Mouse (Mus musculus): ENCODE results near the gene Lbhd2. TPM values are rescaled to one million over a fixed set of nuclear protein-coding genes. Genes with fewer than 3 reads are reported as not detected.

The Lbhd2 gene
- total RNA-seq, 4 experiments from 2014 or later, result not detected

- DNase-seq (ENCODE audit: low spot score in 2 of 2), result no peak
Measured at GRCm38 (mm10) chr12:111447350-111447749, 40.7 kb downstream of the Lbhd2 start.

GRCm38 (mm10) chr12:111447898-111448760 lies 41.5 kb downstream of the Lbhd2 start:
- peak in 1 of 2 experiments; percentile 62 for DNase-seq (ENCODE audit: low spot score in 2 of 2)

GRCm38 (mm10) chr12:111448931-111449705 lies 42.5 kb downstream of the Lbhd2 start:
- no peak for DNase-seq (ENCODE audit: low spot score in 2 of 2)

GRCm38 (mm10) chr12:111450359-111450758 lies 43.8 kb downstream of the Lbhd2 start:
- peak; percentile 65 to 78 for DNase-seq (ENCODE audit: low spot score in 2 of 2)

- DNase-seq (ENCODE audit: low spot score in 2 of 2), result no peak
Measured at GRCm38 (mm10) chr12:111451561-111451960, 45.0 kb downstream of the Lbhd2 start.

GRCm38 (mm10) chr12:111454021-111454420 lies 47.4 kb downstream of the Lbhd2 start:
- no peak for DNase-seq (ENCODE audit: low spot score in 2 of 2)

- DNase-seq (ENCODE audit: low spot score in 2 of 2), result no peak
Measured at GRCm38 (mm10) chr12:111454543-111455280, 48.1 kb downstream of the Lbhd2 start.

GRCm38 (mm10) chr12:111455311-111455846 lies 48.8 kb downstream of the Lbhd2 start:
- DNase-seq (ENCODE audit: low spot score in 2 of 2), result peak in 1 of 2 experiments; percentile 61

GRCm38 (mm10) chr12:111455860-111456259 lies 49.3 kb downstream of the Lbhd2 start:
- DNase-seq (ENCODE audit: low spot score in 2 of 2), result no peak

GRCm38 (mm10) chr12:111457742-111458141 lies 51.1 kb downstream of the Lbhd2 start:
- no peak for DNase-seq (ENCODE audit: low spot score in 2 of 2)

Other genes starting within 250 kb of the Lbhd2 start
- 10 to 100 TPM in 3 of 4 experiments, 1 to 10 TPM in 1; 8.7 to 20.0 (median 12.9) TPM for gene Traf3, start 240.4 kb upstream of the Lbhd2 start, total RNA-seq (2022)
- not detected for gene 4930595D18Rik, start 222.3 kb upstream of the Lbhd2 start, total RNA-seq (2022)
- not detected for gene Amn, start 135.7 kb upstream of the Lbhd2 start, total RNA-seq (2022)
- 10 to 100 TPM; 13.7 to 18.7 (median 14.9) TPM for gene Cdc42bpb, start 29.1 kb upstream of the Lbhd2 start, total RNA-seq (2022)
- gene Exoc3l4, start 10.2 kb downstream of the Lbhd2 start, total RNA-seq (2022), result 1 to 10 TPM in 3 of 4 experiments, under 1 TPM in 1; 0.72 to 3.2 (median 2.7) TPM
- 10 to 100 TPM; 17.0 to 41.0 (median 32.6) TPM for gene Tnfaip2, start 35.7 kb downstream of the Lbhd2 start, total RNA-seq (2022)
- gene Gm266, start 79.0 kb downstream of the Lbhd2 start, total RNA-seq (2022), result under 1 TPM in 3 of 4 experiments, not detected in 1; 0.27 to 0.34 (median 0.31) TPM
- gene Eif5, start 131.2 kb downstream of the Lbhd2 start, total RNA-seq (2022), result 100 to 1,000 TPM; 151 to 194 (median 168) TPM
- gene Mark3, start 167.7 kb downstream of the Lbhd2 start, total RNA-seq (2022), result 10 to 100 TPM; 45.6 to 57.4 (median 48.2) TPM